Mouse (Mus musculus) midbrain, embryonic 12.5 days (tissue): ENCODE measurements around the gene Spop. TPM values are rescaled to one million over a fixed set of nuclear protein-coding genes. Genes with fewer than 3 reads are reported as not detected.

ENCODE experiments used
- ATAC-seq: fragments of 200-750 bp; cut with Nextera tagmentation; 2 replicates; pipeline ENCODE4 v1.8.0; 2017; ENCODE audit warnings: low read depth, moderate TSS enrichment, moderate library complexity; ENCODE audit not compliant: low FRiP score
- H3K27ac ChIP-seq: fragments of 300-500 bp; sonication (generic); replicated peaks from 2 replicates; pipeline ENCODE4 v1.5.1; 2016; ENCODE audit warnings: mild to moderate bottlenecking
- H3K27me3 ChIP-seq: fragments of 300-500 bp; sonication (generic); 2 replicates; pipeline ENCODE4 v1.6.1; 2016; ENCODE audit warnings: mild to moderate bottlenecking
- H3K36me3 ChIP-seq: fragments of 300-500 bp; sonication (generic); 2 replicates; pipeline ENCODE4 v1.6.1; 2016
- H3K4me1 ChIP-seq: fragments of 300-500 bp; sonication (generic); 2 replicates; pipeline ENCODE4 v1.6.1; 2016
- H3K4me2 ChIP-seq: fragments of 300-500 bp; sonication (generic); replicated peaks from 2 replicates; pipeline ENCODE4 v1.6.1; 2016; ENCODE audit warnings: mild to moderate bottlenecking, moderate library complexity
- H3K4me3 ChIP-seq: fragments of 300-500 bp; sonication (generic); 2 replicates; pipeline ENCODE4 v1.5.1; 2016; ENCODE audit warnings: mild to moderate bottlenecking
- H3K9ac ChIP-seq: fragments of 300-500 bp; sonication (generic); replicated peaks from 2 replicates; pipeline ENCODE4 v1.6.1; 2016; ENCODE audit warnings: mild to moderate bottlenecking, moderate library complexity
- H3K9me3 ChIP-seq: fragments of 300-500 bp; sonication (generic); 2 replicates; pipeline ENCODE4 v1.6.1; 2016; ENCODE audit warnings: mild to moderate bottlenecking
- WGBS: fragments of 180-500 bp; shearing (Covaris S2); methylation state at CpG from one replicate; pipeline ENCODE4 v1.1.7; 2016; 5-methylcytosine and 5-hydroxymethylcytosine counted together
- polyA plus RNA-seq: library from polyadenylated mRNA; unstranded; fragments of >200 nt; fragmentation: Nextera tagmentation; extraction: Ambion mirVana; gene quantifications from 2 replicates; pipeline ENCODE4 v1.2.1, GENCODE M21; 2016

Spop gene
- polyA plus RNA-seq, 1 experiment from 2014 or later: 200 TPM

DNA sequence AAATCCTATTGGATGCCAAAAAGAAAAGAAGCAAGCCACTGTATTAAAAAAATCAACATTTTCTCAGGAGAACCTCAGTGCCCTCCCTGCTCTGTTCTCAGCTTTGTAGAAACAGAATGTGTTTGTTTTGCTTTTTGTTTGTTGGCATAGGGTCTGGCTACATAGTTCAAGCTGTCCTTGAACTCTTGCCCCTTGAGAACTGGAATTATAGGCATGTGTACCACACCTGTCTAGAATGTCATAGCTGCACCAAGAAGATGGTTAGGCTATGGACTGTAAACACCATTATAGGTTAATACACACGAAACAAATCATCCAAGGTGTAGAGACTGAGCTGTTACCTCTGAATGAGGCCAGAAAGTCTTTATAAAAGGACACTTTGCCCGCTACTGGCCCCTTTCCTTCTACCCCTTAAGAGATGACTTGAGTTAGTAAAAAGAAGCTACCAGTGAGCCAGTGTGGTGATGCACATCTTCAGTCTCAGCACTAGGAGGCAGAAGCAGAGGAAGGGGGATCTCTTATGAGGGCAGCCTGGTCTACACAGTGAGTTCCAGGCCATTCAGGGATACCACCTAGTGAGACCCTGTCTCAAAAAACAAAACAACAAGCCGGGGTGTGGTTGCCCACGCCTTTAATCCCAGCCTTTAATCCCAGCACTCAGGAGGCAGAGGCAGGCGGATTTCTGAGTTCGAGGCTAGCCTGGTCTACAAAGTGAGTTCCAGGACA, 32.9 kb downstream of the Spop start:
- ATAC-seq: no peak
- WGBS: 94% methylated on average over 6 of the region's 6 CpGs
- peaks cover 6% of the 10 kb centered on the region for H3K4me1 ChIP-seq
- no peak overlapping the region for H3K27ac ChIP-seq
- no peaks in the 10 kb centered on the region for H3K9me3 ChIP-seq
- H3K9ac ChIP-seq: no peak overlapping the region
- no peak overlapping the region for H3K4me3 ChIP-seq
- no peaks in the 10 kb centered on the region for H3K27me3 ChIP-seq
- H3K36me3 ChIP-seq: no peaks in the 10 kb centered on the region
- no peak overlapping the region for H3K4me2 ChIP-seq

DNA sequence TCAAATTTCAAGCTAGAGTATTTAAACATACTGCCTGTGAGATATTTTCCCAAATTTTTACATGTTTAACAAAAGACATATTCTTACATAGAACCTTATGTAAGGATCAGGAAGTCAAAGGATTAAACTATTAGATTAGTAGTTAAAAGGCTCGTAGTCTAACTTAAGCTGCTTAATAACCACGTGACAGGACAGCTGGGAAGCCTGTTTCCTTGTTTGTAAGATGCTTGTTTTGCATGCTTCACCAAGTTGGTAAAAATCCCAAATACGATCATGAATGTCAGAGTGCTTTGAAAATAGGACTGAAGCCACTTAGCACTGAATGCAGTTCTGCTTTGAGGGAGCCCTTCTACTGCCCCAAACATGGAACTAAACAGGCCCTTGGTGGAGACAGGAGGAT, 34.5 kb downstream of the Spop start:
- 29% methylated on average over 3 of the region's 3 CpGs for WGBS
- H3K36me3 ChIP-seq: no peaks in the 10 kb centered on the region
- peaks cover 6% of the 10 kb centered on the region for H3K4me1 ChIP-seq
- H3K9me3 ChIP-seq: no peaks in the 10 kb centered on the region
- no peak for ATAC-seq
- no peak overlapping the region for H3K4me2 ChIP-seq
- no peak overlapping the region for H3K27ac ChIP-seq
- no peak overlapping the region for H3K4me3 ChIP-seq
- H3K27me3 ChIP-seq: no peaks in the 10 kb centered on the region
- H3K9ac ChIP-seq: no peak overlapping the region

DNA sequence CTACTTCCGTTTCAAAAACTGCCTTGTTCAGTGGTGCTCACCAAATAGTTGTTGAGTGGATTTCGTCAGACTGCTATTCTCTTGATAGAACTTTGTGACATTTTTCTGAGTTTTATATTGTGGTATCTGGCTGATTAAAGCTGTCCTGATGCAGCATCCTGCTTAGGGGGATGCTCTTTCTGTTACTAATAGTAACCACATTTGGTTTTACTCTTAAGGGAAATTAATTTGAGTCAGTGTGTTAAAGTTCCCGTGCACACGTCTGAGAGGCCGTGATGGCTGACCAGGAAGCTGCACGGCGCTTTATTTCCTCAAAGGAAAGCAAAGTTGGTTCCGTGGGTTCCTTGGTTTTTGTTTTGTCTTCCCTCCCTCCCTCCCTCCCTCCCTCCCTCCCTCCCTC, 41.5 kb downstream of the Spop start:
- Histone ChIP-seq H3K4me2 (no peak overlapping the region), H3K9ac (no peak overlapping the region), H3K9me3 (no peaks in the 10 kb centered on the region), H3K4me1 (no peaks in the 10 kb centered on the region), H3K4me3 (no peak overlapping the region), H3K27me3 (no peaks in the 10 kb centered on the region), H3K27ac (no peak overlapping the region), H3K36me3 (no peaks in the 10 kb centered on the region)
- no peak for ATAC-seq
- WGBS: 84% methylated on average over 8 of the region's 8 CpGs

DNA sequence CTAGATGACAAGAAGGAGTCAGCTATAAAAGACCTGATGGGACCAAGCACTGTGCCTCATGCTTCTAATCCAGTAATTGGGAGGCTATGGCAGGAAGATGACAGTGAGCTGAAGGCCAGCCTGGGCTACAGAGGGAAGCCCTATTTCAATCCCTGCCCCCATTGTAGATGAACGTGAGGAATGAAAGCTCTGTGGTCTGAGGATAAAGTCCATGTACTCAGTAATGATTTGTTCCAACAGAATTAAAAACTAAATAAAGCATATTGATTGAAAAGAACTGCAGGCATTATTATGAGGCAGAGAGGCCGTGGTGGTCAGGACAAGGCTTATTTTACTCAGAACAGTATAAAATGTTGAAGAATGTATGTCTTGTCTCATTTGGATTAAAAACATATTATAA, 47.0 kb downstream of the Spop start:
- no peaks in the 10 kb centered on the region for H3K27me3 ChIP-seq
- H3K9ac ChIP-seq: no peak overlapping the region
- no peak overlapping the region for H3K4me2 ChIP-seq
- no peaks in the 10 kb centered on the region for H3K9me3 ChIP-seq
- no peak overlapping the region for H3K4me3 ChIP-seq
- no peak overlapping the region for H3K27ac ChIP-seq
- H3K36me3 ChIP-seq: no peaks in the 10 kb centered on the region
- WGBS: 81% methylated on average over 2 of the region's 2 CpGs
- ATAC-seq: no peak
- no peaks in the 10 kb centered on the region for H3K4me1 ChIP-seq

DNA sequence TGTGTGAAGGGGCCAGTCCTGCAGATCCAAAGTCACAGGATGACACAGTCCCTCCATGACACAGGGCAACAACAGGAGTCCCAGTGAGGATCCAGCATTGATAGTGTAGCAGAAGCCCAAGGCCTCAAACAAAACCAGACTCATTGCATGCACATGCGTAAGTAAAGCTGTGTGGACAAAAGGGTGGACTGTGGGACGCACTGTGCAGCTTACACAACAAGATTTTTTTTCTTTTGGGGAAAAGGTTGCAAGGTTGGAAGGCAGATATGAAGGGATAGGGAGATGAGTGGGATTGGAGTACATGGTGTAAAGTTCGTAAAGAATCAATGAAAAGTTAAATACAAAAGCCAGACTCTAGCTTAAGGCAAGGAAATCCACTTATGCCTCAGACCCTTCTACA, 48.3 kb downstream of the Spop start:
- Histone ChIP-seq H3K9me3 (no peaks in the 10 kb centered on the region), H3K4me2 (no peak overlapping the region), H3K27ac (no peak overlapping the region), H3K27me3 (no peaks in the 10 kb centered on the region), H3K4me1 (no peaks in the 10 kb centered on the region), H3K4me3 (no peak overlapping the region), H3K36me3 (no peaks in the 10 kb centered on the region), H3K9ac (no peak overlapping the region)
- WGBS: 96% methylated on average over 3 of the region's 3 CpGs
- ATAC-seq: no peak

DNA sequence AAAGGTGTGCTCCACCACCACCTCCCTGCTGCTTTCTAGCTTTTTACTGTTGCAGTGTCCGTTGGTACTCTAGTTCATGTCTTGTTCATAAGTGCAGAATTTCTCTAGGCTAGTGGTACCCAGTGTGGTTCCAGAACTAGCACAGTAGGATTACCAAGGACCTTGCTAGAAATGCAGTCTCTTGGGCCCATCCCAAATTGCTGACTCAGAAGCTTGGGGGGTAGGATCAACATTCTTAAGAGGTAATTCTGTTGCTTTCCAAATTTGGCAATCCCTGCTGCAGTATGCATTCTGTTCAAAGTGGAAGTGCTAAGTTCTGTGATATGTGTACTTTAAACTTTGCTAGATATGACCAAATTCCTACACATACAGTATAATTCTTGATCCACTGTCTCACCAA, 53.9 kb downstream of the Spop start:
- no peak overlapping the region for H3K27ac ChIP-seq
- no peaks in the 10 kb centered on the region for H3K9me3 ChIP-seq
- 90% methylated on average over 1 of the region's 1 CpGs for WGBS
- no peak for ATAC-seq
- no peak overlapping the region for H3K9ac ChIP-seq
- H3K4me3 ChIP-seq: no peak overlapping the region
- H3K27me3 ChIP-seq: no peaks in the 10 kb centered on the region
- H3K4me2 ChIP-seq: no peak overlapping the region
- H3K4me1 ChIP-seq: no peaks in the 10 kb centered on the region
- peaks cover 15% of the 10 kb centered on the region; the same call in 1 of the 2 replicates for H3K36me3 ChIP-seq

DNA sequence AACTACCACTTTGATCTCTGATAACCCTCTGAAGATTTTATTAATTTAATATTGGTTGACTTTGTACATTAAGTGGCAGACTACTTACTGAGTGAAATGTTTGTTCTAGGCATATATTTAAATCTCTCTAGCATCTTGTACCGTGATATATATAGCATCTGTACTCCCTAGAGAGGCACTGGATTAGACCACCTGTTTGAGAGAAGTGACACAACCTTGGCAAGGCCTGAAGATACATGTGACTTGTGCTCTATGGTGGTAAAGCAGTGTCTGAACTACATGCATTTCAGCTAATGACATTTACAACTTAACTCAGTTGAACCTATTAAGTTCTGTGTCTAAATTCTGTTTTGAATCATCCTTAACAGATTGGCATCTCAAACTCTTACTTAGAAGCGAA, 59.1 kb downstream of the Spop start:
- H3K4me3 ChIP-seq: no peak overlapping the region
- H3K27me3 ChIP-seq: no peaks in the 10 kb centered on the region
- no peaks in the 10 kb centered on the region for H3K4me1 ChIP-seq
- H3K27ac ChIP-seq: no peak overlapping the region
- whole genome bisulfite sequencing: 95% methylated on average over 2 of the region's 2 CpGs
- no peak for ATAC-seq
- no peak overlapping the region for H3K9ac ChIP-seq
- H3K9me3 ChIP-seq: no peaks in the 10 kb centered on the region
- H3K4me2 ChIP-seq: no peak overlapping the region
- H3K36me3 ChIP-seq: peaks cover 39% of the 10 kb centered on the region

DNA sequence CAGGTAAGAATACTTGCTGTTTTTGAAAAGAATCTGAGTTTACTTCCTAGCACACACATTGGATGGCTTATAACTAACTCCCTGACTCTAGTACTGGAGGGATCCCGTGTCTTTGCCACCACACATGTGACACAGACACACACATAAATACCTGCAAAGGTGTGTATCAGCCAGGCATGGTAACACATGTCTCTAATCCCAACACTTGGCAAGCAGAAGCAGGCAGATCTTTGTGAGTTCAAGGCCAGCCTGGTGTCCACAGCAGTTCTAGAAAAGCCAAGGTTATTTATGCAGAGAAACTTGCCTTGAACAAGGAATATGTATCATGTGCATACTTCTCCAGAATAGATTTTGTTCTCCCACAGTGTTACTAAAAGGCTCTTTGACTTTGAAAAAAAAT, 59.6 kb downstream of the Spop start:
- ATAC-seq: no peak
- Histone ChIP-seq H3K9ac (no peak overlapping the region), H3K9me3 (no peaks in the 10 kb centered on the region), H3K36me3 (peaks cover 40% of the 10 kb centered on the region), H3K27me3 (no peaks in the 10 kb centered on the region), H3K4me3 (no peak overlapping the region), H3K27ac (no peak overlapping the region), H3K4me1 (no peaks in the 10 kb centered on the region), H3K4me2 (no peak overlapping the region)
- 92% methylated on average over 1 of the region's 1 CpGs for WGBS

DNA sequence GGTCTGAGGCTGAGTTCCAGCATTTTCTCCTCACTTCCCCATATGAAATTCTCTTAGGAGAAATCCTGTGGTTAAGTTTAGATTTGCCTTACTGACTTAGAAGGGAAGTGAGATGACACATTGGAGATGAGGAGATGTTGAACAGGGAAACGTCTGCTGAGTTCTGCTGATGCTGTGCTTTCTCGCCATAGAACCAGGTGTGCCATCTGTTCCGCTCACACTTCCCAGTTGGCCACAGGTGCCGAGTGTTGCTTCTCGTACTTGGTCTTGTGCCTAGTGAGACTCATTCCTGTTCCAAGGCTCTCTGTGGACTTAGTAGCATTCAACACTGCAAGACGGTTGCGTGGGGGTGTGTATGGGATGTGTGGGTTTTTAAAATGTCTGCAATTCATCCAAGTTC, 62.4 kb downstream of the Spop start:
- Histone ChIP-seq H3K4me2 (no peak overlapping the region), H3K9ac (no peak overlapping the region), H3K36me3 (peaks cover 43% of the 10 kb centered on the region), H3K4me1 (no peaks in the 10 kb centered on the region), H3K4me3 (no peak overlapping the region), H3K27ac (no peak overlapping the region), H3K9me3 (no peaks in the 10 kb centered on the region), H3K27me3 (no peaks in the 10 kb centered on the region)
- WGBS: 96% methylated on average over 7 of the region's 7 CpGs
- no peak for ATAC-seq

DNA sequence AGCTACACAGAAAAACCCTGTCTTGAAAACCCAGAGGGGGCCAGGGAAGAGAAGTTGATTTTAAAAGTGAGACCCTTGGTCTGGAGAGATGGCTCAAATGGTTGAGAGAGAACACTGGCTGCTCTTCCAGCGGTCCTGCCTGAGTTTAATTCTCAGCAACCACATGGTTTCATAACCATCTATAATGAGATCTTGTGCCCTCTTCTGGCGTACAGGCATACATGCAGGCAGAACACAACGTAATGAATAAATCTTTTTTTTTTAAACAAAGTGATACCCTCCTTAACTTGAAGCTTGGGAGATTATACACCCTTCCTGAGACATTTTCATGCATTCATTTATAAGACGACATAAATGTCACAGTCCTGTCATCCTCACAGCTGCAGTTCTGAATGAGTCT, 65.6 kb downstream of the Spop start:
- no peaks in the 10 kb centered on the region for H3K4me1 ChIP-seq
- no peak for ATAC-seq
- WGBS: 80% methylated on average over 4 of the region's 4 CpGs
- no peak overlapping the region for H3K4me3 ChIP-seq
- no peak overlapping the region for H3K9ac ChIP-seq
- H3K4me2 ChIP-seq: no peak overlapping the region
- no peak overlapping the region for H3K27ac ChIP-seq
- H3K36me3 ChIP-seq: peaks cover 30% of the 10 kb centered on the region
- H3K9me3 ChIP-seq: no peaks in the 10 kb centered on the region
- no peaks in the 10 kb centered on the region for H3K27me3 ChIP-seq

DNA sequence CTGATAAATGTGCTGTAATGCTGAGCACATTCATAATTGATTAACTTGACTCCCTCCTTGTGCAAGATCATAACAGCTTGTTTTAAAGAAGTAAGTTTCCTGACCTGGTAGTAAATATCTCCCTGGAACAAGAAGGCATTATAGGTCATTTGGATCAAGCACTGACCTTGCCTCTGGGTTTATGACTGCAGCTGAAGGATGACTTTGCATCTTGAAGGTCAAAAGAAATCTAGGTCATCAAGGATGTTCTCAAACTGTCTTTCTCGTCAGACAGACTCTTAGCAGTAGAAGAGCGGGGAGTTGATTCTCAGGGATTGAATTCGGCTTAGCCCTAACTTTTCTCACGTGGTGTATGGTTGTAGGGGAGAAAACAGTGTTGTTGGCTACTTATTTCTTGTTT, 66.8 kb downstream of the Spop start:
- Histone ChIP-seq H3K36me3 (peaks cover 29% of the 10 kb centered on the region), H3K9me3 (no peaks in the 10 kb centered on the region), H3K9ac (no peak overlapping the region), H3K4me1 (no peaks in the 10 kb centered on the region), H3K27ac (no peak overlapping the region), H3K27me3 (no peaks in the 10 kb centered on the region), H3K4me2 (no peak overlapping the region), H3K4me3 (no peak overlapping the region)
- no peak for ATAC-seq
- WGBS: 91% methylated on average over 4 of the region's 4 CpGs

DNA sequence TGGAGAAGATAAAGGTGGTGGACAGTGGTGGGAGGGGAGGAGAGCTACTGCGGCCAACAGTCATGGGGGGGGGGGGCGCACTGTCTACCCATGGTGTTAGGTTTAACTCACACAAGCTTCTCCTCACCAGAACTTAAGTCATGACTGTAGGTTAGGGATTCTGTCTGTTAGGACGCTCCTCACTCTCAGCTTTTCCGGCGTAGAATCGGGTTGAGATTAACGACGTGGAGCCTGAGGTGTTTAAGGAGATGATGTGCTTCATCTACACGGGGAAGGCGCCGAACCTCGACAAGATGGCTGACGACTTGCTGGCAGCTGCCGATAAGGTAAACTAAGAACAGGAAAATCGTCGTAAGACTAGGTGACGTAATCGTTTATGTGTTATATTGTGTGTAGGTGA, 71.8 kb downstream of the Spop start:
- Histone ChIP-seq H3K9ac (no peak overlapping the region), H3K9me3 (no peaks in the 10 kb centered on the region), H3K27ac (no peak overlapping the region), H3K4me3 (no peak overlapping the region), H3K4me1 (no peaks in the 10 kb centered on the region), H3K27me3 (no peaks in the 10 kb centered on the region), H3K36me3 (peaks cover 60% of the 10 kb centered on the region), H3K4me2 (no peak overlapping the region)
- ATAC-seq: no peak
- WGBS: 96% methylated on average over 18 of the region's 18 CpGs

DNA sequence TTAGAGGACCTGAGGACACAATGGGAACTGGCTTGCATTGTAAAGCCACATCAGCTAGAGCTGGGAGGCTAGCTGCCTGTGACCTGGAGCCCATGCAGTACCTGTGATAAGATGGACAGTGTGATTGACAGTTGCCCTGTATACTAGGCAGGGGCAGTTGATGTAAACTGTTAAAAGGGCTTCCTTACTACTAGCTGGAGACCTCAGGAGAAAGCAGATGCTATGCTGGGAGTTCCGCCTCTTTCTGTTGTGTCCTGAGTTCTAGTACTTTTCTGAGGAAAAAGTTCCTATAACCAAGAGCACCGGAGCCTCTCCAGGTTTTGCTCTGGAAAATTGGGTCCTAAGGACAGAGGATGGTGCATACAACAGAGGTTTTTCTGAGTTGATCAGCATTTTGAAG, 73.4 kb downstream of the Spop start:
- H3K9ac ChIP-seq: no peak overlapping the region
- H3K4me1 ChIP-seq: no peaks in the 10 kb centered on the region
- ATAC-seq: no peak
- no peak overlapping the region for H3K4me3 ChIP-seq
- no peaks in the 10 kb centered on the region for H3K27me3 ChIP-seq
- H3K9me3 ChIP-seq: no peaks in the 10 kb centered on the region
- no peak overlapping the region for H3K27ac ChIP-seq
- H3K4me2 ChIP-seq: no peak overlapping the region
- WGBS: 95% methylated on average over 2 of the region's 2 CpGs
- H3K36me3 ChIP-seq: peaks cover 74% of the 10 kb centered on the region
